Comparison of ENCODE assay signal across 8 mouse cellular contexts in the genomic region with DNA sequence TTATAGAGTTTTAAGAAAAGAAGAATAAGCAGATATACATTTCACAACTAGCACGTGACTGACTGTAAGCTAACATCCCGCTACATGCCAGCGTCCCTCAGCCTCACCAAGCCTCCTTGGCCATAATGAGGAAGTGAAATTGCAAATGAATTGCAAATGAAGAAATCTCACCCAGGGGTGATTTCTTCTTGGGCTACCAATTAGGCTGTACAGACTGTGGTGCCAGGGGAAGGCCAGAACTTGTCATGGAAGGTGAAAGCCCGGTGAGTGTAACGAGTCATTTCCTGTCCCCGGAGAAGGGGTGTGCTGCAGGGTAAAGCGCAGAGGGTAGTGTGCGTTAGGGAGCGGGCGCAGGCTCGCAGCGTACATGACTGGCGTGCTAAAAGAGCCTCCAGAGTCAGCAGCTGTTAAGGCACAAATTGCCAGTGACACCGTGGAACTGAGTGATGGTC. TPM values are rescaled to one million over a fixed set of nuclear protein-coding genes. Genes with fewer than 3 reads are reported as not detected.
A peak's percentile ranks its signal among the peaks of the same experiment; 100 is the strongest.
DNase-seq lines count a peak whose midpoint lies in the region; ATAC-seq and TF ChIP-seq lines count a peak whose summit lies in the region.

No protein-coding gene starts in this region.

- H3K27me3 ChIP-seq in liver, embryonic 14.5 days (ENCODE audit: control insufficient read depth, insufficient read depth, low read length), result no peaks in the 10 kb centered on the region; the same call in 1 of the 2 replicates

- no peaks in the 10 kb centered on the region for H3K9me3 ChIP-seq in liver, embryonic 14.5 days (ENCODE audit: control insufficient read depth, low read length)

- peak overlapping the region; percentile 32; the same call in 1 of the 2 replicates for H3K4me2 ChIP-seq in liver, embryonic 14.5 days (ENCODE audit: low read depth)

- no peaks in the 10 kb centered on the region for H3K36me3 ChIP-seq in liver, embryonic 14.5 days (replicated peaks; ENCODE audit: control insufficient read depth, insufficient read depth, low read depth)

- intact Hi-C loops in heart, postnatal 25 days (cut with DNase I), result no loop called here

- H3K27ac ChIP-seq in liver, embryonic 14.5 days, result no peak overlapping the region

- TF ChIP-seq CTCF in liver, embryonic 14.5 days (IDR thresholded peaks at IDR 0.05; ENCODE audit: low read depth), result no peak

- ATAC-seq in liver, embryonic 14.5 days (ENCODE audit: insufficient read depth), result peak; percentile 59; the same call in 1 of the 2 replicates

- H3K4me1 ChIP-seq in liver, embryonic 14.5 days (replicated peaks; ENCODE audit: control insufficient read depth in 2 of 2, insufficient read depth in 2 of 2, low read length in 1 of 2), result no peaks in the 10 kb centered on the region; a peak in 1 of 4 replicates

- WGBS in liver, embryonic 14.5 days (ENCODE audit: insufficient replicate concordance), result 34% methylated on average over 14 of the region's 14 CpGs

- no peak overlapping the region for H3K9ac ChIP-seq in liver, embryonic 14.5 days (replicated peaks)

- H3K4me3 ChIP-seq in liver, embryonic 14.5 days (ENCODE audit: insufficient read depth in 1 of 2, low read depth in 2 of 2, low read length in 2 of 2), result no peak overlapping the region

- peak; percentile 8 to 36 for DNase-seq in heart, adult 18-20 months
- no peak for DNase-seq in heart, postnatal 25 days (ENCODE audit: low spot score)
- DNase-seq in forelimb bud, embryonic 11.5 days (ENCODE audit: low read depth, low spot score), result peak; percentile 12
- DNase-seq in liver, embryonic 14.5 days (ENCODE audit: low read depth in 3 of 3, low spot score in 3 of 3), result peak in 1 of 3 experiments; percentile 23
- peak; percentile 23 for DNase-seq in neural tube, embryonic 10.5 days (ENCODE audit: extremely low spot score, low spot score)
- DNase-seq in gastrocnemius, postnatal 25 days, result no peak
- no peak for DNase-seq in layer of hippocampus, adult 11-12 months (ENCODE audit: low spot score)
- no peak for DNase-seq in thymus, postnatal 10 days (ENCODE audit: low spot score in 2 of 2)

- no peak for TF ChIP-seq EP300 in liver, embryonic 14.5 days (IDR thresholded peaks at IDR 0.05; ENCODE audit: low read depth)

RNA-seq across cellular contexts. Expression of gene Mfsd1, which starts 25.3 kb away (rescaled TPM):
- 10 to 100 TPM; 25.1 to 31.4 TPM for total RNA-seq in heart, adult 18-20 months (2021)
- 10 to 100 TPM; 22.5 to 26.9 TPM for total RNA-seq in heart, postnatal 25 days (2021)
- polyA plus RNA-seq in liver, embryonic 14.5 days (2012; rRNA removed), result 10.6 and 11.6 TPM in 2 replicates
- 25.9 and 29.4 TPM in 2 replicates for polyA plus RNA-seq in liver, embryonic 14.5 days (2014; fragmentation: Nextera tagmentation; extraction: Ambion mirVana)
- 10 to 100 TPM; 20.9 to 21.8 TPM for total RNA-seq in gastrocnemius, postnatal 25 days (2021)

RNA-seq across cellular contexts. Expression of gene Rarres1, which starts 41.9 kb away (rescaled TPM):
- 1 to 10 TPM in 1 of 2 experiments, under 1 TPM in 1; 0.99 to 1.1 TPM for total RNA-seq in heart, adult 18-20 months (2021)
- under 1 TPM; 0.53 to 0.62 TPM for total RNA-seq in heart, postnatal 25 days (2021)
- polyA plus RNA-seq in liver, embryonic 14.5 days (2012; rRNA removed), result 1.3 TPM in 2 replicates
- polyA plus RNA-seq in liver, embryonic 14.5 days (2014; fragmentation: Nextera tagmentation; extraction: Ambion mirVana), result 1.5 and 2.2 TPM in 2 replicates
- 1 to 10 TPM in 1 of 2 experiments, under 1 TPM in 1; 0.28 to 1.1 TPM for total RNA-seq in gastrocnemius, postnatal 25 days (2021)

Comparison
In these comparisons a context has a peak if more than half of its experiments do, and no peak if none do; other contexts are left out.
1. DNase-seq: peak in heart, adult 18-20 months (2 of 2), forelimb bud, embryonic 11.5 days (single experiment) and neural tube, embryonic 10.5 days (single experiment); none in heart, postnatal 25 days (single experiment), gastrocnemius, postnatal 25 days (single experiment), layer of hippocampus, adult 11-12 months (single experiment) and thymus, postnatal 10 days (0 of 2).